Mouse (Mus musculus) olfactory bulb, adult 2 months (tissue): ENCODE data around the gene Igf1.

Experiments
- CTCF ChIP-seq: fragments of 200-500 bp; IDR thresholded peaks from 2 replicates; pipeline ENCODE4 v1.5.1; 2012; ENCODE audit warnings: low read depth, mild to moderate bottlenecking, low read length, moderate library complexity; ENCODE audit not compliant: insufficient read depth
- POLR2A ChIP-seq: fragments of 200-500 bp; IDR thresholded peaks from 2 replicates; pipeline ENCODE4 v1.6.1; 2012; ENCODE audit warnings: mild to moderate bottlenecking, low read depth, low read length, moderate library complexity; ENCODE audit not compliant: insufficient read depth

- TF ChIP-seq CTCF (no peak), POLR2A (no peak)
Measured at GRCm38 (mm10) chr10:87859453-87859852, 1.4 kb downstream of the Igf1 start.
